Mouse (Mus musculus): ENCODE data around the gene Zfp462. TPM values are rescaled to one million over a fixed set of nuclear protein-coding genes. Genes with fewer than 3 reads are reported as not detected.
"Not testable (repeated sequence)": the region's sequence is repeated elsewhere in the genome, so short reads cannot be mapped to it uniquely, and the experiment has no call there.

The Zfp462 gene
- polyA plus RNA-seq (2014; fragmentation: Nextera tagmentation; extraction: Ambion mirVana): 17.0 and 19.2 TPM in 2 replicates

- WGBS: under 1% methylated on average over 42 of the region's 43 CpGs
- peak; percentile 88 for DNase-seq (ENCODE audit: low spot score)
- H3K4me1 ChIP-seq (replicated peaks; ENCODE audit: control insufficient read depth, insufficient read depth, low read length): no peaks in the 10 kb centered on the region
- peak within 1 kb of the TSS; percentile 99 for H3K9ac ChIP-seq (ENCODE audit: low read length)
- peak; percentile 56 for ATAC-seq (replicated peaks; ENCODE audit: low FRiP score)
- H3K27me3 ChIP-seq (ENCODE audit: control insufficient read depth, insufficient read depth, low read length): no peaks in the 10 kb centered on the region
- H3K4me2 ChIP-seq (ENCODE audit: low read depth, low read length, severe bottlenecking): peak within 1 kb of the TSS; percentile 59
- H3K4me3 ChIP-seq (ENCODE audit: low read depth, low read length): peak within 1 kb of the TSS; percentile 79
- H3K27ac ChIP-seq (ENCODE audit: low read depth, low read length): peak within 1 kb of the TSS; percentile 95
- no peaks in the 10 kb centered on the region for H3K9me3 ChIP-seq (ENCODE audit: control insufficient read depth, low read length)
- no peaks in the 10 kb centered on the region for H3K36me3 ChIP-seq (ENCODE audit: control insufficient read depth, insufficient read depth, low read length)
Observed at GRCm38 (mm10) chr4:54944921-54945430, at the start of gene Zfp462. Gene Zfp462 (plus strand): TSS chr4:54945048.

DNA sequence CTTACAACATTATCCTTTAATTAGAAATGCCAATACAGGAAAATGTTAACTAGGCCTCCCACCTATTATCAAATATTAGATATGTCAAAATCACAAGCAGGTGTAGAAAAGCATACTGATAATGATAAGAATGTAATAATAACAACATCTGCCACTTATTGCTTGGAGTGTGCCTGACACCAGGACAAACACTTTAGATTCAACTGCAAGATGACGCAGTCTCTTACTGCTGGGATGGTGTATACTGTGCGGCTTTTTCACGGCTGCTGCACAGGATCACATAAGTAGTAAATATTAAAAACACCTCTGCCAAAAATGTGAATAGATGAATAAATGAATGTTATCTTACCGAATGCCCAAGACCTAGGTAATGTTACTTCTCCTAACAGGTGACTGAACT, 48.8 kb upstream of the Zfp462 start:
- Histone ChIP-seq H3K27me3 (ENCODE audit: control insufficient read depth, insufficient read depth, low read length) (no peaks in the 10 kb centered on the region), H3K36me3 (ENCODE audit: control insufficient read depth, insufficient read depth, low read length) (no peaks in the 10 kb centered on the region), H3K4me1 (replicated peaks; ENCODE audit: control insufficient read depth, insufficient read depth, low read length) (no peaks in the 10 kb centered on the region), H3K4me2 (ENCODE audit: low read depth, low read length, severe bottlenecking) (no peak overlapping the region), H3K9me3 (ENCODE audit: control insufficient read depth, low read length) (no peaks in the 10 kb centered on the region), H3K4me3 (ENCODE audit: low read depth, low read length) (no peak overlapping the region), H3K27ac (ENCODE audit: low read depth, low read length) (no peak overlapping the region), H3K9ac (ENCODE audit: low read length) (no peak overlapping the region)
- DNase-seq (ENCODE audit: low spot score): no peak
- no peak for ATAC-seq (replicated peaks; ENCODE audit: low FRiP score)
- 87% methylated on average over 4 of the region's 4 CpGs for WGBS

DNA sequence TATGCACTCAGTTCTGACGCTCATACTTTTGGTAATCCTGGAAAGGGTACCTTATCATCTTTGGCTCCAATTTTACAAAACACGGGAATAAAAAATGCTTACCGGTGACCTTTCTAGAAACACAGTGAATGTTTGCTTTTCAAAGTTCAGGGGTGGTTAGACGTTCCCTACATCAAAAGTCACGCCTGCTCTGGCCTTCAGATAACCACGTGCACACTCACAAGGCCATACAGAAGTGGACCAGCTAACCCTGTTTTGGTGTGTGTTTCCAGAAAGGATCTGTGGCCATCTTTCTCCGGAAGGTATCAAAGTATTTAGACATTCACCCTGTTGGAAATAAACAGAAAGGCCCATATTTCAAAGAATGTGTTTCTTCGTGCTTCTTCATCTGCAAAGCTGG, 40.2 kb upstream of the Zfp462 start:
- Histone ChIP-seq H3K36me3 (ENCODE audit: control insufficient read depth, insufficient read depth, low read length) (no peaks in the 10 kb centered on the region), H3K4me3 (ENCODE audit: low read depth, low read length) (no peak overlapping the region), H3K9ac (ENCODE audit: low read length) (no peak overlapping the region), H3K4me1 (replicated peaks; ENCODE audit: control insufficient read depth, insufficient read depth, low read length) (no peaks in the 10 kb centered on the region), H3K27ac (ENCODE audit: low read depth, low read length) (no peak overlapping the region), H3K27me3 (ENCODE audit: control insufficient read depth, insufficient read depth, low read length) (no peaks in the 10 kb centered on the region), H3K4me2 (ENCODE audit: low read depth, low read length, severe bottlenecking) (no peak overlapping the region), H3K9me3 (ENCODE audit: control insufficient read depth, low read length) (no peaks in the 10 kb centered on the region)
- 93% methylated on average over 8 of the region's 8 CpGs for WGBS
- ATAC-seq (replicated peaks; ENCODE audit: low FRiP score) (no peak), DNase-seq (ENCODE audit: low spot score) (no peak)

DNA sequence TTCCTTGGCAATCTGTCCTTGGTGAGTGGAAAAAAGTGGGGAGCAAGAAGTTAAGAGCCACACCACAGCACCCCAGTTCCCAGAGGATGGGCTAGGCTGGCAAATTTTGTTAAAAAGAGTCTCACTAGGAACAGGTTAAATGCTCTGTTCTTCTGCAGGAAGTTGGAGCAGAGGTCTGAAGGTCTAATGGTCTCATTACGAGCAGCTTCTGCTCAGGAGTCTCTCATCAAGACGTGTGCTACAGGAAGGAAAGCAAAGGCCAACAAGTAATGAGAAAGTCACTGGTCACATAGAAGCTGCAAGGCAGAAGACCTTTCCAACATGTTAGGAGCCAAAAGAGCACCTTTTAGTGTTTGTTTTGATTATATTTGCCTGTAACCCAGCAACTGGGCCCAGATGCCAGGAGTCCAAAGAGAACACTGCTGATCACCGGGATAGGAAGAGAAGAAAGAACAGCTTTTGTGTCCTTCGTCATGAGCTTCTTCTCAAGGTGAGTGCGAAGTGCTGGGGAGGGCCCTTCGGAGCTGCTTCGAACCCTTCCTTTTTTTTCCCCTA, 39.4 kb upstream of the Zfp462 start:
- no peak overlapping the region for H3K4me2 ChIP-seq (ENCODE audit: low read depth, low read length, severe bottlenecking)
- H3K4me1 ChIP-seq (replicated peaks; ENCODE audit: control insufficient read depth, insufficient read depth, low read length): no peaks in the 10 kb centered on the region
- H3K36me3 ChIP-seq (ENCODE audit: control insufficient read depth, insufficient read depth, low read length): no peaks in the 10 kb centered on the region
- no peaks in the 10 kb centered on the region for H3K27me3 ChIP-seq (ENCODE audit: control insufficient read depth, insufficient read depth, low read length)
- H3K27ac ChIP-seq (ENCODE audit: low read depth, low read length): no peak overlapping the region
- no peaks in the 10 kb centered on the region for H3K9me3 ChIP-seq (ENCODE audit: control insufficient read depth, low read length)
- H3K9ac ChIP-seq (ENCODE audit: low read length): no peak overlapping the region
- DNase-seq (ENCODE audit: low spot score) (no peak), ATAC-seq (replicated peaks; ENCODE audit: low FRiP score) (no peak)
- no peak overlapping the region for H3K4me3 ChIP-seq (ENCODE audit: low read depth, low read length)
- 91% methylated on average over 7 of the region's 7 CpGs for WGBS

DNA sequence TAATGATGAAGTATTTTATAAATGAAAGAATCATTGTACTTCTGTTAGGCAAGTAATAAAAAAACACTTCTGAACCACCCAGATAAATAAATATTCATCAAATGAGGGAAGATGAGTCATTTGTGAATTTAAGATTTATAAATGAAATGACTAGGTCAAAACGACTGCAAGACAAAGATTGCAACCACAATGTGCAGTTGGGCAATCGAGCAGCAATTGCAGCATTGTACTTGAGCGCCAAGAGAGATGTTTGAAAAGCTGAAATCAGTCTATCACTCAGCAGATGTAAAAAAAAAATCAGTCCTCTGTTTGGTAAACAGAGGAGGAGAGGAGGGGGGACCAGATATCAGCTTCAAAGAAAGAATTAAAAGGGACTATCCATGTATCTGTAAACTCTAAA, 34.5 kb upstream of the Zfp462 start:
- no peaks in the 10 kb centered on the region for H3K9me3 ChIP-seq (ENCODE audit: control insufficient read depth, low read length)
- H3K27me3 ChIP-seq (ENCODE audit: control insufficient read depth, insufficient read depth, low read length): no peaks in the 10 kb centered on the region
- ATAC-seq (replicated peaks; ENCODE audit: low FRiP score): no peak
- DNase-seq (ENCODE audit: low spot score): no peak
- H3K4me1 ChIP-seq (replicated peaks; ENCODE audit: control insufficient read depth, insufficient read depth, low read length): no peaks in the 10 kb centered on the region
- no peak overlapping the region for H3K4me2 ChIP-seq (ENCODE audit: low read depth, low read length, severe bottlenecking)
- no peak overlapping the region for H3K4me3 ChIP-seq (ENCODE audit: low read depth, low read length)
- no peaks in the 10 kb centered on the region for H3K36me3 ChIP-seq (ENCODE audit: control insufficient read depth, insufficient read depth, low read length)
- no peak overlapping the region for H3K27ac ChIP-seq (ENCODE audit: low read depth, low read length)
- no peak overlapping the region for H3K9ac ChIP-seq (ENCODE audit: low read length)
- 91% methylated on average over 3 of the region's 3 CpGs for WGBS

DNA sequence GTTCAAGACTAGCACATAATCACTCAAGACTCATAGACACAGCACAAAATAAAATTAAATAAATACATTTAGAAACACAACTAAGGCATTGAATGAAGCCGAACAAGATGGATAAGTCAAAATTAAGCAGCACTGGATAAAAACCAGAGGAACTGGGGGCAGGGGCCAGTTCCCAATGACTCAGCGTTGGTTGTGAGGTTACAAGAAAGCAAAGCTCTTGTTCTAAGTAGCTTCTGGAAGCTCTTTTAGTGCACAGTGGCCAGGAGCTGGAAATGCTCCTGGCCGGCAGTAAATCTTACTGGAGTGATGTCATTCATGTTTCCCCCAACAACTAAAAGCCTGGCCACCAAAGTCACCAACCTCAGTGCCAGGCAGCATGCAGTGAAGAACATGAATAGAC, 26.6 kb upstream of the Zfp462 start:
- Histone ChIP-seq H3K9ac (ENCODE audit: low read length) (no peak overlapping the region), H3K36me3 (ENCODE audit: control insufficient read depth, insufficient read depth, low read length) (no peaks in the 10 kb centered on the region), H3K9me3 (ENCODE audit: control insufficient read depth, low read length) (no peaks in the 10 kb centered on the region), H3K27ac (ENCODE audit: low read depth, low read length) (no peak overlapping the region), H3K4me3 (ENCODE audit: low read depth, low read length) (no peak overlapping the region), H3K4me2 (ENCODE audit: low read depth, low read length, severe bottlenecking) (no peak overlapping the region), H3K4me1 (replicated peaks; ENCODE audit: control insufficient read depth, insufficient read depth, low read length) (no peaks in the 10 kb centered on the region), H3K27me3 (ENCODE audit: control insufficient read depth, insufficient read depth, low read length) (no peaks in the 10 kb centered on the region)
- no peak for DNase-seq (ENCODE audit: low spot score)
- no peak for ATAC-seq (replicated peaks; ENCODE audit: low FRiP score)
- 92% methylated on average over 3 of the region's 3 CpGs for WGBS

DNA sequence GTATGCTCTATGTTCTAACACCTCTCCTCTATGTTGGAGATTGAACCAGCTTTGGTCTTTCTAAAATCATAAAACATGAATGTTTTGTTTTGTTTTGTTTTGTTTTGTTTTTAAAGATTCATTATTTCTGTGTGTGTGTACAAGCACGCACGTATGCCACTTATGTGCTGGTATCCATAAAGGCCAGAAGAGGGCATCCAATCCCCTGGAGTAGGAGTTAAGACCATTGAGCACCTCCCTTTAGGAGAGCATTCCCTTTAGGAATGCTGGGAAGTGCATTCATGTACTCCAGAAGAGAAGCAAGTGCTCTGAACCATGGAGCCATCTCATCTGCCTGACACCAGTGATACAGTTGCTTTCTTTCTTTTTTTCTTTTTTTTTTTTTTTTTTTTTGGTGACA, 21.5 kb upstream of the Zfp462 start:
- no peaks in the 10 kb centered on the region for H3K36me3 ChIP-seq (ENCODE audit: control insufficient read depth, insufficient read depth, low read length)
- ATAC-seq (replicated peaks; ENCODE audit: low FRiP score) (no peak), DNase-seq (ENCODE audit: low spot score) (no peak)
- H3K27me3 ChIP-seq (ENCODE audit: control insufficient read depth, insufficient read depth, low read length): no peaks in the 10 kb centered on the region
- no peaks in the 10 kb centered on the region for H3K9me3 ChIP-seq (ENCODE audit: control insufficient read depth, low read length)
- H3K4me3 ChIP-seq (ENCODE audit: low read depth, low read length): no peak overlapping the region
- no peaks in the 10 kb centered on the region for H3K4me1 ChIP-seq (replicated peaks; ENCODE audit: control insufficient read depth, insufficient read depth, low read length)
- no peak overlapping the region for H3K27ac ChIP-seq (ENCODE audit: low read depth, low read length)
- no peak overlapping the region for H3K4me2 ChIP-seq (ENCODE audit: low read depth, low read length, severe bottlenecking)
- 92% methylated on average over 2 of the region's 2 CpGs for WGBS
- no peak overlapping the region for H3K9ac ChIP-seq (ENCODE audit: low read length)

DNA sequence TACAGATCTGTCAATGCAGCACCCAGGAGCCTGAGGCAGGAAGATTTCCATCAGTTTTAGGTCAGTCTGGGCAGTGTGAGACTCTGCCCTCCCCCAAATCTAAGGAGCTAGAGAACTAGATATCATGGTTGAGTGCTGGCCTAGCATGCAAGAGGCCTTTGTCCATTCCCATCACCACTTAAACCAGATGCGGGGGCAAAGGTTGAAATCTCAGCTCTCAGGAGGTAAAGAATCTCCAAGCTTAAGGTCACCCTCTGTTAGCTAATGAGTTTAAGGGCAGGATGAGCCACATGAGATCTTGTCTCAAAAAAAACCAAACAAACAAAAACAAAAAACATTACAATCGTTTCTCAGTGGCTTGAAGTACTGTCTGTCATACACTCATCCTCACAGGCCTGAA, 20.5 kb upstream of the Zfp462 start:
- no peaks in the 10 kb centered on the region for H3K36me3 ChIP-seq (ENCODE audit: control insufficient read depth, insufficient read depth, low read length)
- H3K4me1 ChIP-seq (replicated peaks; ENCODE audit: control insufficient read depth, insufficient read depth, low read length): no peaks in the 10 kb centered on the region
- H3K4me2 ChIP-seq (ENCODE audit: low read depth, low read length, severe bottlenecking): no peak overlapping the region
- WGBS: 85% methylated on average over 2 of the region's 2 CpGs
- H3K27me3 ChIP-seq (ENCODE audit: control insufficient read depth, insufficient read depth, low read length): no peaks in the 10 kb centered on the region
- H3K9me3 ChIP-seq (ENCODE audit: control insufficient read depth, low read length): no peaks in the 10 kb centered on the region
- no peak overlapping the region for H3K4me3 ChIP-seq (ENCODE audit: low read depth, low read length)
- no peak overlapping the region for H3K9ac ChIP-seq (ENCODE audit: low read length)
- ATAC-seq (replicated peaks; ENCODE audit: low FRiP score): no peak
- no peak for DNase-seq (ENCODE audit: low spot score)
- no peak overlapping the region for H3K27ac ChIP-seq (ENCODE audit: low read depth, low read length)

GRCm38 (mm10) chr4:54926456-54926855, 18.4 kb upstream of the Zfp462 start:
- H3K4me2 ChIP-seq (ENCODE audit: low read depth, low read length, severe bottlenecking); H3K9me3 ChIP-seq (ENCODE audit: control insufficient read depth, low read length); H3K36me3 ChIP-seq (ENCODE audit: control insufficient read depth, insufficient read depth, low read length); H3K4me3 ChIP-seq (ENCODE audit: low read depth, low read length); H3K4me1 ChIP-seq (replicated peaks; ENCODE audit: control insufficient read depth, insufficient read depth, low read length); ATAC-seq (replicated peaks; ENCODE audit: low FRiP score); H3K27me3 ChIP-seq (ENCODE audit: control insufficient read depth, insufficient read depth, low read length); DNase-seq (ENCODE audit: low spot score); H3K27ac ChIP-seq (ENCODE audit: low read depth, low read length); H3K9ac ChIP-seq (ENCODE audit: low read length): not testable (repeated sequence)
- whole genome bisulfite sequencing: 92% methylated on average over 5 of the region's 5 CpGs

Data from forebrain, embryonic 11.5 days (tissue).